Mouse (Mus musculus) ES-E14 (cell line): ENCODE results near the gene Lrba.

ENCODE experiments used
- CHD2 ChIP-seq: IDR thresholded peaks from 2 replicates; pipeline ENCODE4 v1.6.1; 2014; ENCODE audit warnings: mild to moderate bottlenecking, low read depth, low read length, inconsistent platforms
- HCFC1 ChIP-seq: IDR thresholded peaks from 2 replicates; pipeline ENCODE4 v1.6.1; 2012; ENCODE audit warnings: low read length, inconsistent platforms, borderline replicate concordance; ENCODE audit not compliant: insufficient read depth
- MAFK ChIP-seq: IDR thresholded peaks from 2 replicates; pipeline ENCODE4 v1.6.1; 2014; ENCODE audit warnings: mild to moderate bottlenecking, low read depth, low read length, inconsistent platforms; ENCODE audit not compliant: insufficient read depth
- ZC3H11A ChIP-seq: IDR thresholded peaks from 2 replicates; pipeline ENCODE4 v1.6.1; 2012; ENCODE audit warnings: low read depth, mild to moderate bottlenecking, inconsistent platforms, low read length, borderline replicate concordance
- ZNF384 ChIP-seq: IDR thresholded peaks from 2 replicates; pipeline ENCODE4 v1.6.1; 2012; ENCODE audit warnings: low read depth, low read length, inconsistent platforms

- no peak for TF ChIP-seq MAFK
- no peak for TF ChIP-seq CHD2
- TF ChIP-seq ZNF384 = no peak
- TF ChIP-seq ZC3H11A = no peak
- TF ChIP-seq HCFC1 = no peak
These were observed 312.3 kb downstream of the Lrba start for GRCm38 (mm10) chr3:86536751-86537150.
